Comparison of ENCODE assay signal across 8 mouse cellular contexts in genomic region chr10:53397846-53398539, GRCm38 (mm10). TPM values are rescaled to one million over a fixed set of nuclear protein-coding genes. Genes with fewer than 3 reads are reported as not detected.
DNase-seq lines count a peak whose midpoint lies in the region; ATAC-seq and TF ChIP-seq lines count a peak whose summit lies in the region.

No protein-coding gene starts in this region.

- H3K9me3 ChIP-seq in heart, embryonic 14.5 days (ENCODE audit: control insufficient read depth, low read length) = no peaks in the 10 kb centered on the region
- H3K9me3 ChIP-seq in embryonic facial prominence, embryonic 10.5 days = no peaks in the 10 kb centered on the region
- no peaks in the 10 kb centered on the region for H3K9me3 ChIP-seq in intestine, postnatal 0 days (ENCODE audit: control insufficient read depth)

- ATAC-seq in heart, embryonic 14.5 days (ENCODE audit: insufficient number of reproducible peaks, insufficient read depth, low FRiP score, low read depth) = no peak
- ATAC-seq in intestine, postnatal 0 days = no peak
- peak; percentile 68 for ATAC-seq in monocyte, adult 5-6 weeks (replicated peaks; ENCODE audit: insufficient number of reproducible peaks, low FRiP score, low TSS enrichment, poor library complexity, severe bottlenecking)

- H3K4me2 ChIP-seq in heart, embryonic 14.5 days (ENCODE audit: low read length) = peak overlapping the region; percentile 51
- peak overlapping the region; percentile 37; the same call in 1 of the 2 replicates for H3K4me2 ChIP-seq in intestine, postnatal 0 days (replicated peaks; ENCODE audit: low read depth)

- peak overlapping the region; percentile 48; the same call in 1 of the 2 replicates for H3K9ac ChIP-seq in heart, embryonic 14.5 days (ENCODE audit: low read length)
- no peak overlapping the region for H3K9ac ChIP-seq in intestine, postnatal 0 days (ENCODE audit: low read depth, low read length)

- no peak for DNase-seq in heart, adult 8-10 months (ENCODE audit: low spot score)
- DNase-seq in embryonic facial prominence, embryonic 10.5 days (ENCODE audit: low spot score) = no peak
- no peak for DNase-seq in adrenal gland, adult 2 months
- no peak for DNase-seq in right cerebral cortex, adult 18-20 months
- DNase-seq in yolk sac, embryonic 10.5 days (ENCODE audit: low spot score) = no peak

- H3K27me3 ChIP-seq in heart, embryonic 14.5 days (ENCODE audit: control insufficient read depth, insufficient read depth, low read length) = no peaks in the 10 kb centered on the region
- no peaks in the 10 kb centered on the region for H3K27me3 ChIP-seq in embryonic facial prominence, embryonic 10.5 days (replicated peaks; ENCODE audit: low read depth, poor library complexity, severe bottlenecking)
- H3K27me3 ChIP-seq in intestine, postnatal 0 days (replicated peaks; ENCODE audit: control insufficient read depth, insufficient read depth, low read length) = no peaks in the 10 kb centered on the region

- H3K27ac ChIP-seq in heart, embryonic 14.5 days (replicated peaks in 1 of 2; ENCODE audit: control insufficient read depth in 1 of 2, insufficient read depth in 1 of 2, low read depth in 2 of 2, low read length in 2 of 2) = peak overlapping the region; percentile 26 to 65
- peak overlapping the region; percentile 84 for H3K27ac ChIP-seq in embryonic facial prominence, embryonic 10.5 days (replicated peaks)
- peak overlapping the region; percentile 42; the same call in 1 of the 2 replicates for H3K27ac ChIP-seq in intestine, postnatal 0 days (ENCODE audit: low read depth, low read length)

- peaks cover 7 to 15% of the 10 kb centered on the region in 2 experiments for H3K4me1 ChIP-seq in heart, embryonic 14.5 days (ENCODE audit: control insufficient read depth in 2 of 2, insufficient read depth in 2 of 2, low read length in 2 of 2)
- H3K4me1 ChIP-seq in embryonic facial prominence, embryonic 10.5 days = peaks cover 30% of the 10 kb centered on the region
- no peaks in the 10 kb centered on the region for H3K4me1 ChIP-seq in intestine, postnatal 0 days (replicated peaks; ENCODE audit: control insufficient read depth, insufficient read depth, low read length)

- no peaks in the 10 kb centered on the region for H3K36me3 ChIP-seq in heart, embryonic 14.5 days (ENCODE audit: control insufficient read depth, insufficient read depth, low read length)
- no peaks in the 10 kb centered on the region for H3K36me3 ChIP-seq in embryonic facial prominence, embryonic 10.5 days (replicated peaks)
- H3K36me3 ChIP-seq in intestine, postnatal 0 days (ENCODE audit: control insufficient read depth, insufficient read depth) = no peaks in the 10 kb centered on the region

- peak overlapping the region; percentile 6 to 7; a peak in 3 of 4 replicates for H3K4me3 ChIP-seq in heart, embryonic 14.5 days (ENCODE audit: control insufficient read depth in 1 of 2, insufficient read depth in 1 of 2, low read depth in 1 of 2, low read length in 2 of 2)
- H3K4me3 ChIP-seq in embryonic facial prominence, embryonic 10.5 days = peak overlapping the region; percentile 47
- 0 out of 2 replicates have a peak overlapping the region, but pooled peaks have one; percentile 3 for H3K4me3 ChIP-seq in intestine, postnatal 0 days (ENCODE audit: low read depth, low read length)

- TF ChIP-seq CTCF in intestine, postnatal 0 days (IDR thresholded peaks at IDR 0.05; ENCODE audit: low read depth) = no peak

- 53% methylated on average over 10 of the region's 10 CpGs for WGBS in heart, embryonic 14.5 days
- 63% methylated on average over 10 of the region's 10 CpGs for WGBS in embryonic facial prominence, embryonic 10.5 days
- WGBS in intestine, postnatal 0 days = 48% methylated on average over 10 of the region's 10 CpGs

RNA-seq across cellular contexts. Expression of gene Cep85l, which starts 18.2 kb away (rescaled TPM):
- 7.1 and 9.5 TPM in 2 replicates for polyA plus RNA-seq in heart, embryonic 14.5 days (2014; fragmentation: Nextera tagmentation; extraction: Ambion mirVana)
- total RNA-seq in heart, adult 8-10 months (2022) = 10 to 100 TPM; 13.1 to 16.0 (median 14.3) TPM
- 4.9 and 5.1 TPM in 2 replicates for polyA plus RNA-seq in embryonic facial prominence, embryonic 10.5 days (2016; fragmentation: Nextera tagmentation; extraction: Ambion mirVana)
- 1.5 and 1.9 TPM in 2 replicates for polyA plus RNA-seq in intestine, postnatal 0 days (2015; fragmentation: Nextera tagmentation; extraction: Ambion mirVana)
- 27.4 to 28.7 TPM (median 28.1 TPM) in 3 replicates for total RNA-seq in monocyte, adult 5-6 weeks (2017)
- total RNA-seq in adrenal gland, adult 2 months (2021) = 10 to 100 TPM in 1 of 2 experiments, 1 to 10 TPM in 1; 9.5 to 10.6 TPM
- 3.6 TPM in 2 replicates for polyA plus RNA-seq in adrenal gland, adult 2 months (2012; rRNA removed)
